Mouse (Mus musculus): ENCODE measurements around the gene Wdr49. TPM values are rescaled to one million over a fixed set of nuclear protein-coding genes. Genes with fewer than 3 reads are reported as not detected.

Gene Wdr49
- polyA plus RNA-seq, 1 experiment from 2014 or later: not detected

GRCm38 (mm10) chr3:75395918-75396317 is 86.0 kb downstream of the Wdr49 start:
- Histone ChIP-seq H3K9ac (ENCODE audit: low read length) (no peak overlapping the region), H3K27ac (replicated peaks) (no peak overlapping the region), H3K4me3 (ENCODE audit: low read depth, low read length) (no peak overlapping the region), H3K27me3 (ENCODE audit: control insufficient read depth, insufficient read depth, low read length) (no peaks in the 10 kb centered on the region), H3K4me2 (replicated peaks; ENCODE audit: low read depth) (no peak overlapping the region), H3K36me3 (ENCODE audit: control insufficient read depth, insufficient read depth, low read length) (no peaks in the 10 kb centered on the region), H3K9me3 (ENCODE audit: control insufficient read depth, low read length) (no peaks in the 10 kb centered on the region), H3K4me1 (replicated peaks; ENCODE audit: control insufficient read depth, insufficient read depth) (no peaks in the 10 kb centered on the region)
- DNase-seq (ENCODE audit: low spot score): no peak
- ATAC-seq (ENCODE audit: low FRiP score, low TSS enrichment): no peak
- TF ChIP-seq EP300 (optimal IDR thresholded peaks at IDR 0.05) (no peak), CTCF (IDR thresholded peaks at IDR 0.05; ENCODE audit: low read depth) (no peak)
- WGBS: 88% methylated on average over 4 of the region's 4 CpGs

- no peak overlapping the region for H3K27ac ChIP-seq (replicated peaks)
- no peaks in the 10 kb centered on the region for H3K27me3 ChIP-seq (ENCODE audit: control insufficient read depth, insufficient read depth, low read length)
- no peaks in the 10 kb centered on the region for H3K36me3 ChIP-seq (ENCODE audit: control insufficient read depth, insufficient read depth, low read length)
- DNase-seq (ENCODE audit: low spot score) (no peak), ATAC-seq (ENCODE audit: low FRiP score, low TSS enrichment) (no peak)
- H3K4me3 ChIP-seq (ENCODE audit: low read depth, low read length): no peak overlapping the region
- no peaks in the 10 kb centered on the region for H3K9me3 ChIP-seq (ENCODE audit: control insufficient read depth, low read length)
- no peak overlapping the region for H3K4me2 ChIP-seq (replicated peaks; ENCODE audit: low read depth)
- no peak overlapping the region for H3K9ac ChIP-seq (ENCODE audit: low read length)
- 68% methylated on average over 7 of the region's 7 CpGs for WGBS
- no peak for TF ChIP-seq EP300 (optimal IDR thresholded peaks at IDR 0.05)
- TF ChIP-seq CTCF (IDR thresholded peaks at IDR 0.05; ENCODE audit: low read depth): no peak
- no peaks in the 10 kb centered on the region for H3K4me1 ChIP-seq (replicated peaks; ENCODE audit: control insufficient read depth, insufficient read depth)
These were observed 86.6 kb downstream of the Wdr49 start for GRCm38 (mm10) chr3:75395121-75395895.

- DNase-seq (ENCODE audit: low spot score) (no peak), ATAC-seq (ENCODE audit: low FRiP score, low TSS enrichment) (no peak)
- Histone ChIP-seq H3K27ac (replicated peaks) (no peak overlapping the region), H3K36me3 (ENCODE audit: control insufficient read depth, insufficient read depth, low read length) (no peaks in the 10 kb centered on the region), H3K4me2 (replicated peaks; ENCODE audit: low read depth) (no peak overlapping the region), H3K9ac (ENCODE audit: low read length) (no peak overlapping the region), H3K27me3 (ENCODE audit: control insufficient read depth, insufficient read depth, low read length) (no peaks in the 10 kb centered on the region), H3K4me3 (ENCODE audit: low read depth, low read length) (no peak overlapping the region), H3K9me3 (ENCODE audit: control insufficient read depth, low read length) (no peaks in the 10 kb centered on the region), H3K4me1 (replicated peaks; ENCODE audit: control insufficient read depth, insufficient read depth) (no peaks in the 10 kb centered on the region)
- 60% methylated on average over 3 of the region's 3 CpGs for WGBS
- TF ChIP-seq CTCF (IDR thresholded peaks at IDR 0.05; ENCODE audit: low read depth) (no peak), EP300 (optimal IDR thresholded peaks at IDR 0.05) (no peak)
These were observed 87.5 kb downstream of the Wdr49 start for GRCm38 (mm10) chr3:75394487-75394886.

- no peak overlapping the region for H3K9ac ChIP-seq (ENCODE audit: low read length)
- no peaks in the 10 kb centered on the region for H3K4me1 ChIP-seq (replicated peaks; ENCODE audit: control insufficient read depth, insufficient read depth)
- H3K4me3 ChIP-seq (ENCODE audit: low read depth, low read length): no peak overlapping the region
- no peak overlapping the region for H3K27ac ChIP-seq (replicated peaks)
- H3K27me3 ChIP-seq (ENCODE audit: control insufficient read depth, insufficient read depth, low read length): no peaks in the 10 kb centered on the region
- H3K36me3 ChIP-seq (ENCODE audit: control insufficient read depth, insufficient read depth, low read length): no peaks in the 10 kb centered on the region
- DNase-seq (ENCODE audit: low spot score) (no peak), ATAC-seq (ENCODE audit: low FRiP score, low TSS enrichment) (no peak)
- no peaks in the 10 kb centered on the region for H3K9me3 ChIP-seq (ENCODE audit: control insufficient read depth, low read length)
- WGBS: 51% methylated on average over 2 of the region's 2 CpGs
- no peak overlapping the region for H3K4me2 ChIP-seq (replicated peaks; ENCODE audit: low read depth)
- TF ChIP-seq CTCF (IDR thresholded peaks at IDR 0.05; ENCODE audit: low read depth) (no peak), EP300 (optimal IDR thresholded peaks at IDR 0.05) (no peak)
These were observed 100.2 kb downstream of the Wdr49 start for GRCm38 (mm10) chr3:75381776-75382175.

- H3K36me3 ChIP-seq (ENCODE audit: control insufficient read depth, insufficient read depth, low read length): no peaks in the 10 kb centered on the region
- TF ChIP-seq CTCF (IDR thresholded peaks at IDR 0.05; ENCODE audit: low read depth) (no peak), EP300 (optimal IDR thresholded peaks at IDR 0.05) (no peak)
- no peaks in the 10 kb centered on the region for H3K4me1 ChIP-seq (replicated peaks; ENCODE audit: control insufficient read depth, insufficient read depth)
- no peaks in the 10 kb centered on the region for H3K9me3 ChIP-seq (ENCODE audit: control insufficient read depth, low read length)
- DNase-seq (ENCODE audit: low spot score) (no peak), ATAC-seq (ENCODE audit: low FRiP score, low TSS enrichment) (no peak)
- H3K4me3 ChIP-seq (ENCODE audit: low read depth, low read length): no peak overlapping the region
- H3K27ac ChIP-seq (replicated peaks): no peak overlapping the region
- no peaks in the 10 kb centered on the region for H3K27me3 ChIP-seq (ENCODE audit: control insufficient read depth, insufficient read depth, low read length)
- H3K4me2 ChIP-seq (replicated peaks; ENCODE audit: low read depth): no peak overlapping the region
- no peak overlapping the region for H3K9ac ChIP-seq (ENCODE audit: low read length)
These were observed 128.0 kb downstream of the Wdr49 start for GRCm38 (mm10) chr3:75353972-75354371.

GRCm38 (mm10) chr3:75337196-75337595 is 144.8 kb downstream of the Wdr49 start:
- ATAC-seq (ENCODE audit: low FRiP score, low TSS enrichment): no peak
- H3K27me3 ChIP-seq (ENCODE audit: control insufficient read depth, insufficient read depth, low read length): no peaks in the 10 kb centered on the region
- no peak overlapping the region for H3K9ac ChIP-seq (ENCODE audit: low read length)
- H3K9me3 ChIP-seq (ENCODE audit: control insufficient read depth, low read length): no peaks in the 10 kb centered on the region
- H3K4me3 ChIP-seq (ENCODE audit: low read depth, low read length): no peak overlapping the region
- no peaks in the 10 kb centered on the region for H3K4me1 ChIP-seq (replicated peaks; ENCODE audit: control insufficient read depth, insufficient read depth)
- no peak overlapping the region for H3K4me2 ChIP-seq (replicated peaks; ENCODE audit: low read depth)
- H3K27ac ChIP-seq (replicated peaks): no peak overlapping the region
- no peaks in the 10 kb centered on the region for H3K36me3 ChIP-seq (ENCODE audit: control insufficient read depth, insufficient read depth, low read length)
- no peak for TF ChIP-seq CTCF (IDR thresholded peaks at IDR 0.05; ENCODE audit: low read depth)
- no peak for TF ChIP-seq EP300 (optimal IDR thresholded peaks at IDR 0.05)
- no peak for DNase-seq (ENCODE audit: low spot score)

All from stomach, postnatal 0 days (tissue).